10 mouse cellular contexts compared by ENCODE assay signal in the genomic region with DNA sequence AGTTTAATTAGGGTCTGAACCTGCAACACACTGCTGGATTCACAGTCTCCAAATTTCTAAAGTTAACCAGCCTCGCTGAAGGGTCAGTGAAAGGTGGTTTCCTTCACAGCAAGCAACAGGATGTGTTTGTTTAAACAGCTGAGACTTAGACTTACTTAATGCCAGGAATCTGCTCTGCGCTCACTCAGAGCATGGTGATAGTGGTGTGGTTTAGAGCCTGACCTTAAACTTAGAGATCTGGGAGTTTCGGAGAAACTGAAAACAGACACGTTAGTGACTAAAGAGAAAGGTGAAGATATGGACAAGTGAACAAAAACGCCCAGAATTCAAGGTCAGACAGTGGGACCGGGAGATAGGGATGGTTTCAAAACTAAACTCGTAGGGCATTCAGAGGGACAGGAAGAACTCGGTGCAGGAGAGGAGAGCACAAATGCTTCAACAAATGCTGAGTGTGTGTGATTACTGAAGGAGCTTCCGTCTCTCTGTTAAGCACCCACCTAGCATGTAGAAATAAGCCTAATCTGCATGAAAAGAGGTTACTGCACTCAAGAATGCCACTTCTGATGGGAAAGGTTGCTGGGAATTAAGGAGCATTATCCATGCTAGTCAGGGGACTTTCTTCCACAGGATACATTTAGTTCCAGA.
A peak's percentile ranks its signal among the peaks of the same experiment; 100 is the strongest.
DNase-seq lines count a peak whose midpoint lies in the region; ATAC-seq and TF ChIP-seq lines count a peak whose summit lies in the region.
"Had no signal": no experiment of that assay in that cellular context is flagged by ENCODE, and none has a peak within 500 bp of the region (broad histone marks: within the 10 kb centered on the region; RNA-seq: fewer than 3 reads in every experiment).

No protein-coding gene starts in this region.

- no peaks in the 10 kb centered on the region for H3K36me3 ChIP-seq in heart, embryonic 10.5 days
- no peaks in the 10 kb centered on the region for H3K36me3 ChIP-seq in liver, postnatal 0 days (replicated peaks; ENCODE audit: insufficient read depth, low read length)
- H3K36me3 ChIP-seq: embryonic facial prominence, embryonic 15.5 days; midbrain, embryonic 12.5 days had no signal

- peak; percentile 92 for DNase-seq in 416B (ENCODE audit: low read depth)
- peak; percentile 43 for DNase-seq in CD4-positive helper T cell, adult 2 months (ENCODE audit: low read depth, low spot score)
- no peak for DNase-seq in heart, embryonic 10.5 days (ENCODE audit: low spot score)
- DNase-seq in liver, postnatal 0 days = no peak
- DNase-seq in cerebellum, postnatal 25 days = no peak
- DNase-seq in right cerebral cortex, postnatal 10 days (ENCODE audit: low spot score in 2 of 2) = no peak
- DNase-seq in left cerebral cortex, postnatal 25 days (ENCODE audit: low spot score in 2 of 2) = no peak
- DNase-seq in layer of hippocampus, postnatal 10 days (ENCODE audit: low spot score in 2 of 2) = no peak

- no peak for TF ChIP-seq CTCF in liver, postnatal 0 days (IDR thresholded peaks at IDR 0.05; ENCODE audit: low read depth)

- intact Hi-C loops in left cerebral cortex, postnatal 25 days (cut with DNase I) = loop anchor here (10.0 kb wide), 1 partner anchor 400 kb away; no protein-coding TSS in a partner anchor

- no peaks in the 10 kb centered on the region for H3K27me3 ChIP-seq in heart, embryonic 10.5 days (ENCODE audit: insufficient read depth, poor library complexity, severe bottlenecking)
- no peaks in the 10 kb centered on the region for H3K27me3 ChIP-seq in liver, postnatal 0 days (ENCODE audit: insufficient read depth, low read length)

- no peak for ATAC-seq in liver, postnatal 0 days

- WGBS in heart, embryonic 10.5 days = 9% methylated on average over 9 of the region's 9 CpGs
- 7% methylated on average over 9 of the region's 9 CpGs for WGBS in liver, postnatal 0 days (ENCODE audit: insufficient replicate concordance)

- H3K4me1 ChIP-seq in heart, embryonic 10.5 days = peaks cover 6% of the 10 kb centered on the region; the same call in 1 of the 2 replicates
- peaks cover 6% of the 10 kb centered on the region; the same call in 1 of the 2 replicates for H3K4me1 ChIP-seq in liver, postnatal 0 days (ENCODE audit: insufficient read depth)
- H3K4me1 ChIP-seq: embryonic facial prominence, embryonic 15.5 days; midbrain, embryonic 12.5 days had no signal

- H3K9me3 ChIP-seq in heart, embryonic 10.5 days = no peaks in the 10 kb centered on the region
- H3K9me3 ChIP-seq in liver, postnatal 0 days (ENCODE audit: low read length) = no peaks in the 10 kb centered on the region
- H3K9me3 ChIP-seq: embryonic facial prominence, embryonic 15.5 days; midbrain, embryonic 12.5 days had no signal

- 0 out of 2 replicates have a peak overlapping the region, but pooled peaks have one; percentile 6 for H3K27ac ChIP-seq in heart, embryonic 10.5 days
- H3K27ac ChIP-seq in liver, postnatal 0 days (ENCODE audit: low read depth) = peak overlapping the region; percentile 39; the same call in 1 of the 2 replicates
- H3K27ac ChIP-seq: embryonic facial prominence, embryonic 15.5 days; midbrain, embryonic 12.5 days had no signal

- H3K9ac ChIP-seq in liver, postnatal 0 days (replicated peaks) = no peak overlapping the region
- H3K9ac ChIP-seq: embryonic facial prominence, embryonic 15.5 days; midbrain, embryonic 12.5 days had no signal

- H3K4me2 ChIP-seq in liver, postnatal 0 days (ENCODE audit: low read depth, low read length) = peak overlapping the region; percentile 55; the same call in 1 of the 2 replicates
- H3K4me2 ChIP-seq: embryonic facial prominence, embryonic 15.5 days; midbrain, embryonic 12.5 days had no signal

- H3K4me3 ChIP-seq in heart, embryonic 10.5 days = peak overlapping the region; percentile 37
- no peak overlapping the region for H3K4me3 ChIP-seq in liver, postnatal 0 days (ENCODE audit: low read depth, low read length)
- H3K4me3 ChIP-seq: embryonic facial prominence, embryonic 15.5 days; midbrain, embryonic 12.5 days had no signal

- TF ChIP-seq EP300 in liver, postnatal 0 days (IDR thresholded peaks at IDR 0.05; ENCODE audit: low read depth) = no peak

Comparison
In these comparisons a context has a peak if more than half of its experiments do, and no peak if none do; other contexts are left out.
1. DNase-seq: peak in 416B (single experiment) and CD4-positive helper T cell, adult 2 months (single experiment); none in heart, embryonic 10.5 days (single experiment), liver, postnatal 0 days (single experiment), cerebellum, postnatal 25 days (0 of 2), right cerebral cortex, postnatal 10 days (0 of 2), left cerebral cortex, postnatal 25 days (0 of 2) and layer of hippocampus, postnatal 10 days (0 of 2).